Mouse (Mus musculus) CH12.LX (cell line): Measurements from ENCODE around the gene Pam.

Experiments
- CTCF ChIP-seq, 2 experiments: IDR thresholded peaks in 1 of 2; conservative IDR thresholded peaks in 1 of 2; 2 replicates each; pipeline ENCODE4 v1.5.1; 2011 to 2012; ENCODE audit warnings: low read depth in 2 of 2, low read length in 2 of 2, improper control_type of control experiment in 1 of 2, inconsistent platforms in 1 of 2, mild to moderate bottlenecking in 1 of 2, moderate library complexity in 1 of 2
- MAFK ChIP-seq: IDR thresholded peaks from 2 replicates; pipeline ENCODE4 v1.6.1; 2011; ENCODE audit warnings: low read length, improper control_type of control experiment; ENCODE audit not compliant: insufficient replicate concordance
- POLR2A ChIP-seq: IDR thresholded peaks from 2 replicates; pipeline ENCODE4 v1.6.1; 2011; ENCODE audit warnings: low read depth, mild to moderate bottlenecking, improper control_type of control experiment, low read length
- ZMIZ1 ChIP-seq: IDR thresholded peaks from 2 replicates; pipeline ENCODE4 v1.6.1; 2012; ENCODE audit warnings: low read depth, mild to moderate bottlenecking, inconsistent platforms, low read length, improper control_type of control experiment

DNA sequence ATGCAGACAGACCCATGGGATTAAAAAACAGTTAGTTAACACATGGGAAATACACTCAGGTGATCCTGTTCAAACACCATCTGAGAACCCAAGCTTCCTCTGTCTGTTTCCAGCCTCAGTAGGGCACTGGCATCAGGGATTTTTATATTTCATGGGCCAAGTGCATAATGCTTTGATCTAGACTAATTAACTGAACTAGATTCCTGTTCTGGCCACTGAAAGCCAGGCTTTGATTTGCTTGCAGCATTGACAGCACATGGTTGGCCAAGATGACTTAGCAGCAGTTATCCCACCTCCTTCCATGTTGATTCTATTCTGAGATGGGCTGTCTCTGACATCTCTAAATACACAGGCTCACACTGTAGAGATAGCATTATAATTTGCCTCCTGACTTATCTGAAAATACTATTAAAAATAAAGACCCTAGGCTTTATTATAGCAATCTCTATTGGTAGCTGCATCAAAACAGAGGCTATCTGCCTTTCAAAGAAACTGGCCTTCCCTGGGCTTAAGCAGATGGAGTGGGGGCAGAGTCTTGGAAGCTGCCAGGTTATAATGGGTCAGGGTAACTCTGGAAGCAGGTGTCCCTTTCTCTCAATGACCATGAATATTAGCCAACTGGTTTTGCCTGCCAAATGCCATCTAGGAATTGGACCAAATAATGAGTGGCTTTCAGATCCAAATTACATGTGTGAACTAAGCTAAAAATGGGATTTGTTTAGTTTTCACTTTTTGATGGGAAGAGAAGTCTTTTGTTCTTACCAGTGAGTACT is 252.0 kb downstream of the Pam start:
- TF ChIP-seq MAFK (no peak), POLR2A (no peak), ZMIZ1 (no peak), CTCF (conservative IDR thresholded peaks at IDR 0.05 in 1 of 2, IDR thresholded peaks at IDR 0.05 in 1 of 2; ENCODE audit: low read depth in 2 of 2, low read length in 2 of 2) (no peak)
